Mouse (Mus musculus) adrenal gland, postnatal 10 days (tissue): ENCODE results near the gene Ror1. TPM values are rescaled to one million over a fixed set of nuclear protein-coding genes. Genes with fewer than 3 reads are reported as not detected.
A peak's percentile ranks its signal among the peaks of the same experiment; 100 is the strongest.

Experiments used
- DNase-seq: peaks from one replicate; pipeline ENCODE4 v3.0.0; 2021; ENCODE audit warnings: mixed read lengths
- total RNA-seq, 2 experiments: library from RNA; stranded (reverse); gene quantifications; 2 replicates each; pipeline ENCODE4 v1.2.3; 2021

Gene Ror1
- total RNA-seq, 2 experiments from 2014 or later: 5.5 to 6.2 TPM

DNA sequence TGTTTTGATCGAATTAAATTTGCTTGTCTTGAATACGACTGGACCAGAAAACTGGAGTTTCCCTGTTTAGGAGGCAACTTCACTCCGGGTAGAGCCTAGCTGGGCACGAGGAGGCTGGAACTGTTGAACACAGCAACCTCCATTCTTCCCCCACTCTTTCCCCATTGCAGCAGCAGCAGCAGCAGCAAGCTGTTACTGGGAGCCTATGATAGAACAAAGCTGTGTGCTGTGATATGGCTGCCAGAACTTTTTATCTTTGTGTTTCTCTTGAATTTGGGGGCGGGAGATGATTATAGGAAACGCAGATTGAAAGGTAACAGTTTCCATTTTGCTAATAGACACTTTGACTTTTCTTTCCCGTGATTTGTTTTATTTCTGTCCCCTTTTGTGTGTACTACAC is 70.2 kb downstream of the Ror1 start:
- DNase-seq: no peak

DNA sequence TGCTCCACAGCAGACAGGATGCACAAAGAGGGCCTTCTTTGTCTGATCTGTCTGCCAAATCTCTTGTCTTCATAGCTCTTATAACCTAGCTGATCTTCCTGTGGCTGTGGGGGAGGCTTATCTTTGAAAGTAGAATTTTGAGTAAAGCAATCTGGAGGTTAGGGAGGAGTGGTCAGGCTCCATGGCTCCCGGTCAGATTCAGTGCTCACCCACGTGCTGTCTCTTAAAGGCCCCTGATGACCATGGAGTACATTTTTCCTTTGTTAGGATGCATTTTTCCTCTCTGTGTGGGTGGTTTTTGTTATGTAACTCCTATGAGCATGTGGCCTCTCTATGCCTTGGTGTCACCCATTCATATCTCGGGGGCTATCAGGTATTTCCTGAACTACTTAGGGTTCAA is 71.3 kb downstream of the Ror1 start:
- no peak for DNase-seq

- no peak for DNase-seq
Measured at GRCm38 (mm10) chr4:100169683-100170082, 74.1 kb downstream of the Ror1 start.

GRCm38 (mm10) chr4:100170161-100170650 is 74.6 kb downstream of the Ror1 start:
- DNase-seq: peak; percentile 28

DNA sequence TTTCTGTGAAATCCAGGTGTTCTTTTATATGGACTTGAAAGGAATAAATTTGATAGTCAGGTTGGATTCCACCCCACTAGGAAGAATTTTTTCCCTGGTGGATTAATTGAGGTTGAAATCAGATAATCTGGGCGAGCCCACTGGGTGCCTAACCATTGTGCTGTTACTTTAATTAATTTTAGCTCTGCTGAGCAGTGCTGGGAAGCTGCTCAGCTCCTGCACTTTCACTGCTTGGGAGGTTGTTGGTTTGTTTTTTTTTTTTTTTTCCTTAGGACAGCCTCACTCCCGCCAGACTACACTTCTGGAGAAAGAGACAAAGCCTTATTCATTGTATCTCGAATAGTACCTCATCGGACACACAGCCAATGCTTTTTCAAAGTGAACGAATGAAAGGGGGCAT is 75.2 kb downstream of the Ror1 start:
- DNase-seq: no peak

DNA sequence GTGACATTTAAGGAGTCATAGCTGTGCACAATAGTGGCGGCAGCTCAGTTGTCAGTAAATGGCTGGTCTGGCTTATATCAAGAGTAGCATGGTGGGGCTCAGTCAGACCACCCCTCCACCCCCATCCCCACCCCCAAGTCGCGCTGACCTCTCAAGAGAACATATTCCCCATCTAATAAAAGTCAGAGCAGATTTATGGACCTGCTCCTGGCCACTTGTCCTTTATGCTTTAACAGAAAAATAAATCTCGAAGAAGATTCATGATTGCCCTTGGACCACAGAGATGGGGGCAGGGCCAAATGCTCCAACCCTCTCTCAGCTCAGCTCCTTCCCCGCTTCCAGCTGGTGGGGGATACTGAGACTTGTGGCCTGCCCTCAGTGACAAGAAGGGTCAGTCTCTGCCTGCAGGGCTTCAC is 75.9 kb downstream of the Ror1 start:
- DNase-seq: peak; percentile 61

DNA sequence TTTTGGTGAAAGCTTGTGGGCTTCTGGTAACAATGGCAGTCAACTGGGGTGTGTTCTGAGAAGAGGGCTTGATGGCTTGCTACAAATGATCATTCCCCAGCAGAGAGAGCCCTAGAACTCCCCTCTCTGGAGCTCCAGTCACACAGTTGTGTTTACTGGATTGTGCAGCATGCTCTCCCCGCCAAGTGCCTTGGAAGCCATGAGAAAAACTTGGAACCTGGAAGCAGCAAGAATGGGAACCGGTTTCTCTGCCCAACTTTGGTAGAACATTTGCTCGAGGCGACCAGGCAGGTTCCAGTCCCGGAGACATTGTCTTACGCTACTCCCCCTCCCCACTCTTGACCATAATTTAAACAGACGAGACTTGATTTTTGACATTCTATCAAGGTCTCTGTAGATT is 80.0 kb downstream of the Ror1 start:
- no peak for DNase-seq

DNA sequence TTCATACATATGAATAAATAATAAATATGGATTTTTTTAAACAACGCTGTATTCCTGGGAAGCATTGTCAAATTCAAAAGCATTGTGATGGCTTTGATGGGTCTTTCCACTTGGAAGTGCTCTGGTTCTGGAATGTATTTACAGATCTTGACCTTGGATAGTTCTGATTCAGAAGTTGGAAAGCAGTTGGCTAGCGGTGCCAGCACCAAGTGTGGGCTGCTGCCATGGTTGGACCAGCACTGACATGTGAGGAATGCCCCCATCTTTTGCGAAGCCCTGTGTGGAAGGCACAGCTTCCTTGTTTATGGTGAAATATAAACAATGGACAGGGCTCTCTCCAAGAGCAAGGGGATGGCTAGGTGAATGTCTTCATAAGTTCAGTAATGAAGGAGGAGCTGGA is 82.7 kb downstream of the Ror1 start:
- DNase-seq: no peak

DNA sequence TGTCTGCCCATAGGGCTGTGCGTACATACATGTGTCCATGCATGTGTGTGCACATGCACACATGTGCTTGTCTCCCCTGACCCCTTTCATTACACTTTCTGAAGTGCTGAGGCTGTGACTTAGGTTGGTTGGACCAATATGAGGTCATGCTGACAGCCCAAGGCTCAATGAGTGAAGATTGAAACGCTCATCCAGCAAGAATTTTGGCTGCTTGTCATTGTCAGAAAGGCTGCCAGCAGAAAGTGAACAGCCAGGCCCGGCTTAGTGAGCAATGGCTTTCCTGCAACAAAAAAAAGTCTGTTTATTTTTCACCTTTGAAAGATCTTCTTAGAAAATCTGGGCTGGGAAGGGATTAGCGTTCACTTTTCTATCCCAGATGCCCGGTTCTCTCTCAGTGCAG is 86.1 kb downstream of the Ror1 start:
- DNase-seq: peak; percentile 74

DNA sequence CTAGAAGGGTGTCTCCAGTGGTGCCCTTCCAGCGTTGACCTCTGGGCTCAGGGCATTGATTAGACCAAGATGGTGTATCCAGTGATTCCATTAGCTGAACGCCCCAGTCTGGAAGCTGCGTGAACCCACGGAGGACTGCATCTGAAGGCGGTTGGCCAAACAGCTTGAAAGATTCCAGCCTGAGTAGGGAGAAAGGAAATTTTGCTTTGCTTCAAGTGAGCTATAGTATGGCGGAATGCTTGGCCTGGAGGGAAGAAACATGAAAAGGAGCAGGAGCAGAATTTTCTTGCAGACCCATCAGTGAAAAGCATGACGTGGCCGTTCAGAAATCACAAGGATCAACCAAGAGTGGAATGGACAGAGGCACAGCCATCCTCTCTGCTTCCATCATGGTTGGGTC is 91.2 kb downstream of the Ror1 start:
- no peak for DNase-seq

DNA sequence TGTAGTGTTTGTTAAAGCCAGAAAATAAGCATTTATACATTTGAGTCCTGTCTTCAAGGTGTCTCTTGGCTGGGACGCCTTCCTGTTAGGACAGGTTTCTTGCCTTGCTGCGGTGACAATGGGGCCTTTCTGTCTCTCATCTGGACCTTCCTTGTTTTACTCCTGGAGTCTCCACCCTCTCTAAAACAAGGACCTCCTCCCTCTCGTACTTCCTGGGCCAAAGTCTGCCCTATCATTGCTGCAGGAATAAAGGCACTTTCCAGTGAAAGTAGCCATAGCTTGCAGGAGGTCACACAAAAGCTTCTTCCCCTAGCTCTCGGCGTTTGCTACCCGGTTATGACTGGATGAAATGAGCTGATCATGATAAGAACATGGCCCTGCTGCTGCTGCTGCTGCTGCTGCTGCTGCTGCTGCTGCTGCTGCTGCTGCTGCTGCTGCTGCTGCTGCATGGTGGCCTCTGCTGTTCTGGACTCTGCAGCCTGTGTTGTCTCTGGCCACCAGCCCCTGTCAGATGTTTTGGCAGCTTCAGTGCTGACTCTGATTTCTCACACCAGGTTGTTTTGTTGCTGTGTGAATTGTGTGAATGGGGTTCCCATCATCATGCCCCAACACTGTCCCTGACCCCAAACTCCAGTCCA is 92.1 kb downstream of the Ror1 start:
- no peak for DNase-seq

DNA sequence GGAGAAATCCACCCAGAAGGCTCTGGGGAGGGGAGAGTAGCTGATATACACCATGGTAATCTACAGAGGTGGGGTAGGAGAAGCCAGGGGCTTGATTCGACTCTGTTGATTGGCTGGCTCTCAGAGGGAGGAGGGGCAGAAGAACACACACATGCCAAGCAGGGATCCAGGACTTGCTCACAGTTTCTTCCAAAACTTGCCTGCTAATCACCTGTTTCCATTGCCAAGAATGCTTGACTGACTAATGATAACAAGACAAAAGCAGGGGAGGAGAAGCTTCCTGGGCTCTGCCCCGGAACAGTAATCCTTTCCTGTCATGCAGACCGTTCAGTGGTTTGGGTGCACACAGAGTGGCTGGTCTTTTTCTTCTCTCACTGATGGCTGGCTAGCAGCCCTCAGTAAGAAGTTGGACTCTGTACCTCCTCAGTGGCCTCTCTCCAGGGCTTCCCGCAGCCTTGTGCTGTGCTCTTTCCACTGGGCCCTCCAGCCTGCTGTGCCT is 92.7 kb downstream of the Ror1 start:
- DNase-seq: peak; percentile 18

- no peak for DNase-seq
Measured at GRCm38 (mm10) chr4:100191483-100191882, 95.9 kb downstream of the Ror1 start.

DNA sequence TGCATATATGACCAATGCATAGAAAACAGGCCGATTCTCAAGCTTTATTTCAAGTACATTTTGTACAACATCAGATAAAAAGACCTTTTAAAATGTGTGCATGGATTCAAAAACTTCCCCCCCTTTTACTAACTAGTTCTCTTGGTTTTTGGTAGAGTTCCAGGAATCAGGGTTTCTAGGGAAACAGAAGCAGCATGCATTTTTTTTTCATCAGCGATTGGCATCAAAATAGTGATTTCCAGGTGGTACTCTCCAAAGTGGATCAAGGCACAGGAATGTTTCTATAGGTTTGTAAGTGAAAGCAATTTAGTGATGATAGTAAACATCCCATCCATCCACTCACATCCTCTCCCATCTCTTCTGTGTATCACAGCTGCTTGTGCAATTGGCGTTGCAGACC is 98.5 kb downstream of the Ror1 start:
- DNase-seq: no peak

- DNase-seq: no peak
Measured at GRCm38 (mm10) chr4:100196255-100196793, 100.7 kb downstream of the Ror1 start.

DNA sequence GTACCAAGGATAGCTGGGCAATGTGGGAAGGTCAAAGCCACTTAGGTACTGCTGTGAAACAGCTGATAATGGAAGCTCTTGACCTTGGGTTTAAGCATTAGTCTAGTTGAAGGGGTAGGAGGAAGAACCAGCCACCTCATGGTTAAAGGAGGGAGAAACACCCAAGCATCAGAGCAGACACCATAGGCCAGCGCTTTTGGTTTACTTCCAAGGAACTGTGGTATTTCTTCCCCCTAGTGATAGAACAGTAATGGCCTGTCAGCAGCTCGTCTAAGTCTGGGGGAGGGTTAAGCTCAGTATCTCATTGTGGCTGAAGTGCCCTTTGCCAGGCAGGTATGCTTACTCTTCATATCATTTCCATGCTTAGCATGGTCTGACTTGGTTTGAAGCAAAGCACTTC is 102.7 kb downstream of the Ror1 start:
- no peak for DNase-seq

- DNase-seq: no peak
Measured at GRCm38 (mm10) chr4:100201322-100201721, 105.7 kb downstream of the Ror1 start.

DNA sequence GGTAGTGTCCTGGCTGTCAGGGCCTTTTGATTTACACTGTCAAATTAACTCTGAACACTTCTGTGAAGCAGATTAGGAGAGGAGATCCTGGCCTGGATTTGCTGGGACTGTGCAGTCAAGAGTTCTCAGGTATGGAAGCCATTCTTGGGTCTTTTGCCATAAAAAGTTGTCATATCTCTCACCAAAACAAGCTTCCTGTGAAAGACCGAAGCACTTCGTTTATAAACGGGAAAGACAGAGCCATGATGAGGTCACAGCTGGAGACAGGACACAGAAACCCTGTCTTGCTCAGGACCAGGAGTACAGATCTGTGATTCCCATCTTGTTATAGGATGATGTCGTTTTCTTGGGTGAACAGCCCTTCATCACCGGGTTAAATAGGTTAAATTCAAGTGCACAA is 107.5 kb downstream of the Ror1 start:
- DNase-seq: no peak

DNA sequence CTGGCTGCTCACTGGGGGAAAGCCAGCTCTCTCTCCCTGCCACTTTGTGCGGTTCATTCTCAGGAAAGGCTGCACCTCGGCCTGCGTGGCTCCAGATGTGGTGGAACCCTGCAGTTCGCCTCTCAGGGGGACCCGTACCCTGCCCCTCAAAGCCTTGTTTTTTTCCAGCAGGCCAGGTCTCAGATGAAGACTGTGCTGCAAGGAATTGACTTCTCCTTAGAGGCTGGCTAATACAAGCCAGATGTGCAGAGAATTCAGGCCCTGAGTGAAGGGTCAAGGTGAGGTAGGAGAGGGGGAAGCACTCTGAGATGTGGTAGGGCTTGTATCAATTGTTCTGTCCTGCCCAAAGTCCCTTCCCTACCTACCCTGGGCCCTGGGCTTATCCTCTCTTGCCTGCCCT is 108.1 kb downstream of the Ror1 start:
- DNase-seq: no peak

DNA sequence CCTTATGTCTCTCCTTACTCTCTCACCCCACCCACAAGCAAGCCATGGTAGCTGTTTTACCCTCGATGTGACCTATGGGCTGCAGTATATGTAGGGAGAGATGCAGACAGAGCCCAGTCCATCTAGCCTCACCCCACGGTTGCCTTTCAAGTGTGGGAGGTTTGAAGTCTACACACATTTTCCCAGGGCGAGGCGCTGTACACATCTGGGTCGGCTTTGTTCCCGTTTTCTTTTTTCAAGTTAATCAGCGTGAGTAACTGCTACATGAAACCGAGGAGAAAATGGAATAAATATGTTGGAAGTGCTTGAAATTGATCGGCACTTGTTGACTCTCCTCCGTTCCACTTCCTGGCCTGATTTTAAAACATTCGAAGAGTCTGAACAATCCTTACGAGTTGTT is 108.8 kb downstream of the Ror1 start:
- no peak for DNase-seq

- DNase-seq: no peak
Measured at GRCm38 (mm10) chr4:100208081-100208480, 112.5 kb downstream of the Ror1 start.

- no peak for DNase-seq
Measured at GRCm38 (mm10) chr4:100209106-100209505, 113.5 kb downstream of the Ror1 start.

DNA sequence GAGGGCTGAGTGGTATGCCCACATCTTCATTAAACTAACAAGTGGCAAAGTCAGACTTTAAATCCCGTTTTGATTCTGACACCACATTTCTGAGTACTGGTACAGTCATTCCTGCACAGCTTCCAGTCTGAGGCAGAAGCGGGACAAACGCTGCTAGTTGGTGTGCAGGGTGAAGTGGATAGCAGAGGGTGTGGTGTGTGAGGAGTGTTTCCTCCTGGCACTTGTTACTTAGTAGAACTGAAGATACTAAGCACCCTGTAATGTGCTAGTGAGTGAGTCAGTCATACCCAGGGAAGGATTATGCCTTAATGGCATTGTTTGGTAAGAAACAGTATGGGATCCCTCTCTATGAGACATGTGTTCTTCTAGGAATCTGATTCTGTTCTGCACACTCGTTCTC is 115.7 kb downstream of the Ror1 start:
- DNase-seq: no peak
